ENCODE assay signal across 10 mouse cellular contexts in genomic region chr4:129788693-129789092, GRCm38 (mm10). TPM values are rescaled to one million over a fixed set of nuclear protein-coding genes. Genes with fewer than 3 reads are reported as not detected.
A peak's percentile ranks its signal among the peaks of the same experiment; 100 is the strongest.
DNase-seq lines count a peak whose midpoint lies in the region; ATAC-seq and TF ChIP-seq lines count a peak whose summit lies in the region.
"Had no signal": no experiment of that assay in that cellular context is flagged by ENCODE, and none has a peak within 500 bp of the region (broad histone marks: within the 10 kb centered on the region; RNA-seq: fewer than 3 reads in every experiment).

No protein-coding gene starts in this region.

- peaks cover 23 to 56% of the 10 kb centered on the region in 2 experiments for H3K4me1 ChIP-seq in CH12.LX (ENCODE audit: control insufficient read depth in 1 of 2, insufficient read depth in 2 of 2)
- peaks cover under 1% of the 10 kb centered on the region; the same call in 1 of the 2 replicates for H3K4me1 ChIP-seq in brown adipose tissue, adult 24 weeks (ENCODE audit: control insufficient read depth, insufficient read depth, insufficient read length, low read length)

- dilution Hi-C loops in CH12.LX (cut with MboI; ENCODE audit: extremely low pct_ligation_motif_present, extremely low pct_unique_long_range_greater_than_20kb, low sequenced_read_pairs): no loop called here

- no peak overlapping the region for H3K4me3 ChIP-seq in CH12.LX (replicated peaks in 1 of 3; ENCODE audit: low read depth in 2 of 3, low read length in 2 of 3, poor library complexity in 1 of 3)
- H3K4me3 ChIP-seq in brown adipose tissue, adult 24 weeks (ENCODE audit: insufficient read depth, low read depth, low read length): no peak overlapping the region
- H3K4me3 ChIP-seq: forebrain, embryonic 10.5 days; intestine, embryonic 15.5 days had no signal

- peaks cover 13% of the 10 kb centered on the region for H3K9me3 ChIP-seq in CH12.LX (replicated peaks; ENCODE audit: low read length)
- H3K9me3 ChIP-seq: forebrain, embryonic 10.5 days; intestine, embryonic 15.5 days had no signal

- H3K27ac ChIP-seq in CH12.LX (ENCODE audit: insufficient read depth, low read depth): no peak overlapping the region
- peak overlapping the region; percentile 49 for H3K27ac ChIP-seq in brown adipose tissue, adult 24 weeks (replicated peaks; ENCODE audit: low read depth, low read length)
- H3K27ac ChIP-seq: forebrain, embryonic 10.5 days; intestine, embryonic 15.5 days had no signal

- H3K27me3 ChIP-seq in CH12.LX (replicated peaks): no peaks in the 10 kb centered on the region
- H3K27me3 ChIP-seq: intestine, embryonic 15.5 days had no signal

- TF ChIP-seq EP300 in CH12.LX (IDR thresholded peaks at IDR 0.05; ENCODE audit: low read length): no peak

- DNase-seq in kidney, postnatal 4 days: peak; percentile 29 to 57
- no peak for DNase-seq in kidney, adult 11 months
- no peak for DNase-seq in CH12.LX (ENCODE audit: extremely low read depth)
- DNase-seq in cerebellum, postnatal 4 days (ENCODE audit: low spot score in 2 of 2): no peak

- ATAC-seq in megakaryocyte, adult 5-6 weeks (ENCODE audit: poor library complexity, severe bottlenecking): peak; percentile 87
- ATAC-seq in inflammation-experienced regulatory T-cells, adult 6 months: no peak
- ATAC-seq: activated CD4-positive, CD25-positive, alpha-beta regulatory T cell, adult 4 months; intestine, embryonic 15.5 days had no signal

- in situ Hi-C loops in CH12.LX (cut with MboI; ENCODE audit: low pct_ligation_motif_present, low pct_unique_long_range_greater_than_20kb, low sequenced_read_pairs): loop anchor here (5.0 to 25.0 kb wide), 3 partner anchors 56 to 299 kb away; no protein-coding TSS in a partner anchor

- no peaks in the 10 kb centered on the region for H3K79me2 ChIP-seq in CH12.LX (replicated peaks; ENCODE audit: control insufficient read depth, extremely low read depth, insufficient read depth, poor library complexity, severe bottlenecking)

- peak overlapping the region; percentile 26 for H3K9ac ChIP-seq in CH12.LX (ENCODE audit: insufficient read depth, low read depth)
- H3K9ac ChIP-seq: intestine, embryonic 15.5 days had no signal

- TF ChIP-seq CTCF in CH12.LX (conservative IDR thresholded peaks at IDR 0.05 in 1 of 2, IDR thresholded peaks at IDR 0.05 in 1 of 2; ENCODE audit: low read depth in 2 of 2, low read length in 2 of 2): no peak

- H3K4me2 ChIP-seq in CH12.LX (ENCODE audit: insufficient read depth, low read depth, poor library complexity, severe bottlenecking): peak overlapping the region; percentile 67; the same call in 1 of the 2 replicates
- H3K4me2 ChIP-seq: intestine, embryonic 15.5 days had no signal

- TF ChIP-seq RAD21 in CH12.LX (IDR thresholded peaks at IDR 0.05; ENCODE audit: low read depth, low read length): no peak

- no peak for TF ChIP-seq POLR2A in CH12.LX (IDR thresholded peaks at IDR 0.05; ENCODE audit: low read depth, low read length)

- no peaks in the 10 kb centered on the region for H3K36me3 ChIP-seq in CH12.LX (replicated peaks in 1 of 2; ENCODE audit: control insufficient read depth in 1 of 2, insufficient read depth in 1 of 2, low read length in 1 of 2)
- H3K36me3 ChIP-seq: forebrain, embryonic 10.5 days; intestine, embryonic 15.5 days had no signal

TF ChIP-seq in CH12.LX, 34 proteins besides CTCF, POLR2A, EP300 and RAD21:
- TF ChIP-seq BHLHE40 (IDR thresholded peaks at IDR 0.05; ENCODE audit: low read depth, low read length) (peak; percentile 96), MYC (IDR thresholded peaks at IDR 0.05; ENCODE audit: low read depth, low read length) (0 out of 2 replicates have a peak, but pooled peaks have one; percentile 4), JUN (IDR thresholded peaks at IDR 0.05; ENCODE audit: insufficient read depth, low read depth, low read length) (no peak)

RNA-seq across cellular contexts. Expression of gene Ptp4a2, which starts 22.3 kb away (rescaled TPM):
- total RNA-seq in CH12.LX (2012; rRNA removed) (113 and 163 TPM in 2 replicates), CH12.LX (2014; rRNA removed) (415 and 493 TPM in 2 replicates)
- 327 and 467 TPM in 2 replicates for polyA plus RNA-seq in CH12.LX (2012; ENCODE audit: insufficient read length, low read depth)
- polyA plus RNA-seq in brown adipose tissue, adult 24 weeks (2012; ENCODE audit: insufficient read depth, insufficient read length, missing spikeins): 156 and 232 TPM in 2 replicates
- 363 and 365 TPM in 2 replicates for total RNA-seq in megakaryocyte, adult 5-6 weeks (2015)
- 430 and 463 TPM in 2 replicates for total RNA-seq in megakaryocyte, adult 5-6 weeks (2017)
- 1,000 to 10,000 TPM; 1,860 to 2,586 (median 2,027) TPM for polyA plus RNA-seq in inflammation-experienced regulatory T-cells, adult 6 months (2017; shearing (Covaris generic))

RNA-seq across cellular contexts. Expression of gene Khdrbs1, which starts 46.6 kb away (rescaled TPM):
- total RNA-seq in CH12.LX (2012; rRNA removed): 58.6 and 65.9 TPM in 2 replicates
- 67.4 and 79.0 TPM in 2 replicates for total RNA-seq in CH12.LX (2014; rRNA removed)
- polyA plus RNA-seq in CH12.LX (2012; ENCODE audit: insufficient read length, low read depth): 125 TPM in 2 replicates
- 16.9 and 23.4 TPM in 2 replicates for polyA plus RNA-seq in brown adipose tissue, adult 24 weeks (2012; ENCODE audit: insufficient read depth, insufficient read length, missing spikeins)
- 83.6 and 94.7 TPM in 2 replicates for total RNA-seq in megakaryocyte, adult 5-6 weeks (2015)
- 69.9 and 89.8 TPM in 2 replicates for total RNA-seq in megakaryocyte, adult 5-6 weeks (2017)
- polyA plus RNA-seq in inflammation-experienced regulatory T-cells, adult 6 months (2017; shearing (Covaris generic)): 10 to 100 TPM; 35.0 to 40.3 (median 39.9) TPM

Comparison
In these comparisons a context has a peak if more than half of its experiments do, and no peak if none do; other contexts are left out.
1. DNase-seq: peak in kidney, postnatal 4 days (2 of 2); none in kidney, adult 11 months (single experiment), CH12.LX (single experiment) and cerebellum, postnatal 4 days (0 of 2).